ENCODE assay signal across 11 mouse cellular contexts in the genomic region with DNA sequence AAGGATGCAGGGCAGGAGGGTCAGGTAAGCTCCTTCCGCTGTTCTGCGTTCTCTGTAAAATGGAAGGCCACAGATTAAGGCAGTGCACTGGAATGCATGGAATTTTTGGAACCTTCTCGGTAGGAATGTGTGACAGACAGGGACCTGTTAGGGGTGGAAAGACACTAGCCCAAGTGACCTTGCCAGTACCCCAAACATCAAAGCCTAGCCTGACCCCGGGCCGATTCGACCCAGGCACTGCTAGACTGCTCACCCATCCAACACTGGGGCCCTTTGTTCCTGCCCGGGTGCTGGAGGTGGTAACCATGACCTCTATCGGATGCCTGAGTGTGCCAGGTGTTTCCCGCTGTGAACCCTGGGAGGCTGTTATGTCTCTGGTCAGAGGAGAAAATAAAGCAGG.
"Had no signal": no experiment of that assay in that cellular context is flagged by ENCODE, and none has a peak within 500 bp of the region (broad histone marks: within the 10 kb centered on the region; RNA-seq: fewer than 3 reads in every experiment).

No protein-coding gene starts in this region.

- H3K27ac ChIP-seq: kidney, postnatal 0 days; liver, embryonic 15.5 days had no signal

- H3K4me3 ChIP-seq: liver, embryonic 15.5 days had no signal

- H3K4me2 ChIP-seq: liver, embryonic 11.5 days; liver, embryonic 15.5 days had no signal

- H3K9ac ChIP-seq: liver, embryonic 15.5 days had no signal

- DNase-seq: kidney, adult 9 months; kidney, postnatal 36 days; left cerebral cortex, postnatal 4 days; lung, adult 2 months; lung, postnatal 36 days; right cerebral cortex, postnatal 14 days; thymus, postnatal 36 days had no signal

- H3K36me3 ChIP-seq: liver, embryonic 15.5 days had no signal

- H3K9me3 ChIP-seq: liver, embryonic 15.5 days had no signal

- ATAC-seq: lung, postnatal 0 days had no signal
